Mouse (Mus musculus): ENCODE data around the gene Fhod1. TPM values are rescaled to one million over a fixed set of nuclear protein-coding genes. Genes with fewer than 3 reads are reported as not detected.

The Fhod1 gene
- polyA plus RNA-seq, 1 experiment: 58.1 TPM

GRCm38 (mm10) chr8:105332523-105332922 lies 15.2 kb downstream of the Fhod1 start:
- H3K36me3 ChIP-seq (ENCODE audit: control insufficient read depth, insufficient read depth, low read length): peaks cover 69% of the 10 kb centered on the region
- no peak overlapping the region for H3K4me3 ChIP-seq (ENCODE audit: extremely low read depth, insufficient read depth, insufficient read length)
- no peaks in the 10 kb centered on the region for H3K4me1 ChIP-seq (ENCODE audit: control insufficient read depth, insufficient read depth, insufficient read length)
- no peak for DNase-seq (ENCODE audit: low read depth in 1 of 2, low spot score in 2 of 2)
- 75% methylated on average over 2 of the region's 2 CpGs for WGBS
- TF ChIP-seq POLR2A (IDR thresholded peaks at IDR 0.05; ENCODE audit: low read depth, low read length) (no peak), CTCF (IDR thresholded peaks at IDR 0.05; ENCODE audit: extremely low read depth, insufficient read depth, insufficient read length, insufficient replicate concordance) (no peak)
- no peaks in the 10 kb centered on the region for H3K27me3 ChIP-seq (ENCODE audit: control insufficient read depth, insufficient read depth, low read length)
- no peak overlapping the region for H3K27ac ChIP-seq (ENCODE audit: insufficient read depth, low read length)

- no peak for DNase-seq (ENCODE audit: low read depth in 1 of 2, low spot score in 2 of 2)
- TF ChIP-seq POLR2A (IDR thresholded peaks at IDR 0.05; ENCODE audit: low read depth, low read length): no peak
- no peak for TF ChIP-seq CTCF (IDR thresholded peaks at IDR 0.05; ENCODE audit: extremely low read depth, insufficient read depth, insufficient read length, insufficient replicate concordance)
- Histone ChIP-seq H3K27ac (ENCODE audit: insufficient read depth, low read length) (no peak overlapping the region), H3K36me3 (ENCODE audit: control insufficient read depth, insufficient read depth, low read length) (peaks cover 64% of the 10 kb centered on the region), H3K4me1 (ENCODE audit: control insufficient read depth, insufficient read depth, insufficient read length) (peaks cover 2% of the 10 kb centered on the region; the same call in 1 of the 2 replicates), H3K4me3 (ENCODE audit: extremely low read depth, insufficient read depth, insufficient read length) (no peak overlapping the region), H3K27me3 (ENCODE audit: control insufficient read depth, insufficient read depth, low read length) (no peaks in the 10 kb centered on the region)
- 95% methylated on average over 9 of the region's 9 CpGs for WGBS
Measured at GRCm38 (mm10) chr8:105331931-105332330, 15.8 kb downstream of the Fhod1 start.

GRCm38 (mm10) chr8:105331469-105331868 lies 16.3 kb downstream of the Fhod1 start:
- peaks cover 4% of the 10 kb centered on the region; the same call in 1 of the 2 replicates for H3K4me1 ChIP-seq (ENCODE audit: control insufficient read depth, insufficient read depth, insufficient read length)
- peaks cover 59% of the 10 kb centered on the region for H3K36me3 ChIP-seq (ENCODE audit: control insufficient read depth, insufficient read depth, low read length)
- H3K4me3 ChIP-seq (ENCODE audit: extremely low read depth, insufficient read depth, insufficient read length): no peak overlapping the region

GRCm38 (mm10) chr8:105330325-105330724 lies 17.4 kb downstream of the Fhod1 start:
- Histone ChIP-seq H3K27me3 (ENCODE audit: control insufficient read depth, insufficient read depth, low read length) (no peaks in the 10 kb centered on the region), H3K4me1 (ENCODE audit: control insufficient read depth, insufficient read depth, insufficient read length) (peaks cover 8% of the 10 kb centered on the region; the same call in 1 of the 2 replicates), H3K4me3 (ENCODE audit: extremely low read depth, insufficient read depth, insufficient read length) (no peak overlapping the region), H3K27ac (ENCODE audit: insufficient read depth, low read length) (no peak overlapping the region), H3K36me3 (ENCODE audit: control insufficient read depth, insufficient read depth, low read length) (peaks cover 47% of the 10 kb centered on the region)
- 98% methylated on average over 12 of the region's 12 CpGs for WGBS
- TF ChIP-seq CTCF (IDR thresholded peaks at IDR 0.05; ENCODE audit: extremely low read depth, insufficient read depth, insufficient read length, insufficient replicate concordance): no peak
- TF ChIP-seq POLR2A (IDR thresholded peaks at IDR 0.05; ENCODE audit: low read depth, low read length): no peak
- no peak for DNase-seq (ENCODE audit: low read depth in 1 of 2, low spot score in 2 of 2)

More at GRCm38 (mm10) chr8:105331469-105331868, 16.3 kb downstream of the Fhod1 start:
- DNase-seq (ENCODE audit: low read depth in 1 of 2, low spot score in 2 of 2): no peak
- H3K27me3 ChIP-seq (ENCODE audit: control insufficient read depth, insufficient read depth, low read length): no peaks in the 10 kb centered on the region
- no peak overlapping the region for H3K27ac ChIP-seq (ENCODE audit: insufficient read depth, low read length)
- TF ChIP-seq CTCF (IDR thresholded peaks at IDR 0.05; ENCODE audit: extremely low read depth, insufficient read depth, insufficient read length, insufficient replicate concordance): no peak
- no peak for TF ChIP-seq POLR2A (IDR thresholded peaks at IDR 0.05; ENCODE audit: low read depth, low read length)
- WGBS: 94% methylated on average over 22 of the region's 22 CpGs

- DNase-seq (ENCODE audit: low read depth in 1 of 2, low spot score in 2 of 2): no peak
- TF ChIP-seq POLR2A (IDR thresholded peaks at IDR 0.05; ENCODE audit: low read depth, low read length): no peak
- no peak for TF ChIP-seq CTCF (IDR thresholded peaks at IDR 0.05; ENCODE audit: extremely low read depth, insufficient read depth, insufficient read length, insufficient replicate concordance)
- Histone ChIP-seq H3K27me3 (ENCODE audit: control insufficient read depth, insufficient read depth, low read length) (no peaks in the 10 kb centered on the region), H3K27ac (ENCODE audit: insufficient read depth, low read length) (peak overlapping the region; percentile 5; the same call in 1 of the 2 replicates), H3K4me1 (ENCODE audit: control insufficient read depth, insufficient read depth, insufficient read length) (peaks cover 9% of the 10 kb centered on the region; the same call in 1 of the 2 replicates), H3K4me3 (ENCODE audit: extremely low read depth, insufficient read depth, insufficient read length) (peak overlapping the region; percentile 74), H3K36me3 (ENCODE audit: control insufficient read depth, insufficient read depth, low read length) (peaks cover 31% of the 10 kb centered on the region)
- 39% methylated on average over 6 of the region's 6 CpGs for WGBS
Measured at GRCm38 (mm10) chr8:105326968-105327367, 20.8 kb downstream of the Fhod1 start.

- Histone ChIP-seq H3K27ac (ENCODE audit: insufficient read depth, low read length) (peak within 1 kb of the TSS; percentile 75), H3K27me3 (ENCODE audit: control insufficient read depth, insufficient read depth, low read length) (no peaks in the 10 kb centered on the region), H3K36me3 (ENCODE audit: control insufficient read depth, insufficient read depth, low read length) (peaks cover 26% of the 10 kb centered on the region), H3K4me1 (ENCODE audit: control insufficient read depth, insufficient read depth, insufficient read length) (peaks cover 9% of the 10 kb centered on the region; the same call in 1 of the 2 replicates), H3K4me3 (ENCODE audit: extremely low read depth, insufficient read depth, insufficient read length) (peak within 1 kb of the TSS; percentile 74)
- WGBS: under 1% methylated on average over 36 of the region's 36 CpGs
- peak; percentile 92 to 96 for DNase-seq (ENCODE audit: low read depth in 1 of 2, low spot score in 2 of 2)
- TF ChIP-seq CTCF (IDR thresholded peaks at IDR 0.05; ENCODE audit: extremely low read depth, insufficient read depth, insufficient read length, insufficient replicate concordance): no peak
- peak; percentile 69 for TF ChIP-seq POLR2A (IDR thresholded peaks at IDR 0.05; ENCODE audit: low read depth, low read length)
Measured at GRCm38 (mm10) chr8:105326141-105326672, 21.5 kb downstream of the Fhod1 start, which contains the start of the genes Lrrc29 and Tmem208. Gene Lrrc29 (minus strand): TSS chr8:105326278. Gene Tmem208 (plus strand): TSS chr8:105326354.

GRCm38 (mm10) chr8:105325641-105326093 lies 22.1 kb downstream of the Fhod1 start:
- H3K27me3 ChIP-seq (ENCODE audit: control insufficient read depth, insufficient read depth, low read length): no peaks in the 10 kb centered on the region
- H3K4me1 ChIP-seq (ENCODE audit: control insufficient read depth, insufficient read depth, insufficient read length): peaks cover 9% of the 10 kb centered on the region; the same call in 1 of the 2 replicates
- under 1% methylated on average over 12 of the region's 12 CpGs for WGBS
- peaks cover 22% of the 10 kb centered on the region for H3K36me3 ChIP-seq (ENCODE audit: control insufficient read depth, insufficient read depth, low read length)
- no peak for DNase-seq (ENCODE audit: low read depth in 1 of 2, low spot score in 2 of 2)
- peak overlapping the region; percentile 42 for H3K27ac ChIP-seq (ENCODE audit: insufficient read depth, low read length)
- peak overlapping the region; percentile 66 for H3K4me3 ChIP-seq (ENCODE audit: extremely low read depth, insufficient read depth, insufficient read length)
- no peak for TF ChIP-seq POLR2A (IDR thresholded peaks at IDR 0.05; ENCODE audit: low read depth, low read length)
- TF ChIP-seq CTCF (IDR thresholded peaks at IDR 0.05; ENCODE audit: extremely low read depth, insufficient read depth, insufficient read length, insufficient replicate concordance): no peak

All from spleen, adult 2 months (tissue).